14 mouse cellular contexts compared by ENCODE assay signal in the genomic region with DNA sequence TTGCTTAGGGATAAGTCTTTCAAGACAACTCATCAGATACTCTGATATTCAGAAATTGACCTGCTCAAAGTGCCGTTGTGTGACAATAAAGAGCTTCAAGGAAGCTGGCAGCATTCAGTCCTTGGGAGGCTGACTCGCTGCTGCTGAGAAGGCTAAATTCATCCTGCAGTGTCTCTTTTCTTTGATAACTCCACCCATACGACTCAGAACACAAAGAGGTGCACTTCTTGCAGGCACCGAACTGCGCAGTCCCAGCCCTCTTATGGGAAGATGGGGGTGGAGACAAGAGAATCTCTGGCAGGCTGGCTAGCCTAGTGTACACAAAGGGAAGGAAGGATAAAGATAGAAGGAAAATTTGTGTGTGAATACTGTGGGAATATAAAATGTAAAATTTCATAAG. TPM values are rescaled to one million over a fixed set of nuclear protein-coding genes. Genes with fewer than 3 reads are reported as not detected.
DNase-seq lines count a peak whose midpoint lies in the region; ATAC-seq lines count a peak whose summit lies in the region.
"Had no signal": no experiment of that assay in that cellular context is flagged by ENCODE, and none has a peak within 500 bp of the region (broad histone marks: within the 10 kb centered on the region; RNA-seq: fewer than 3 reads in every experiment).

No protein-coding gene starts in this region.

- no peaks in the 10 kb centered on the region for H3K9me3 ChIP-seq in hindbrain, embryonic 12.5 days (replicated peaks)
- no peaks in the 10 kb centered on the region for H3K9me3 ChIP-seq in midbrain, embryonic 16.5 days (replicated peaks; ENCODE audit: control insufficient read depth, low read length, poor library complexity, severe bottlenecking)
- H3K9me3 ChIP-seq: liver, embryonic 13.5 days had no signal

- DNase-seq in ES-CJ7 (ENCODE audit: low read depth, low spot score) = peak; percentile 70
- DNase-seq in embryo, embryonic 11 days = peak; percentile 28
- no peak for DNase-seq in left cerebral cortex, postnatal 10 days (ENCODE audit: extremely low spot score in 1 of 2, low spot score in 2 of 2)
- DNase-seq in thymus, adult 18-20 months = no peak
- DNase-seq in right cerebral cortex, postnatal 14 days = no peak
- DNase-seq: cerebellum, postnatal 14 days; gastrocnemius, postnatal 14 days; heart, postnatal 14 days; kidney, adult 18-20 months; liver, embryonic 13.5 days; lung, postnatal 36 days; thymus, postnatal 14 days had no signal

- no peak for ATAC-seq in hindbrain, embryonic 12.5 days (ENCODE audit: low FRiP score)
- ATAC-seq in midbrain, embryonic 16.5 days = no peak

- H3K36me3 ChIP-seq in hindbrain, embryonic 12.5 days = peaks cover 26% of the 10 kb centered on the region
- peaks cover 11% of the 10 kb centered on the region for H3K36me3 ChIP-seq in midbrain, embryonic 16.5 days (ENCODE audit: control insufficient read depth, insufficient read depth, low read length)

- H3K27ac ChIP-seq in hindbrain, embryonic 12.5 days = peak overlapping the region; percentile 52
- peak overlapping the region; percentile 66 for H3K27ac ChIP-seq in midbrain, embryonic 16.5 days (ENCODE audit: low read length)
- H3K27ac ChIP-seq: liver, embryonic 13.5 days had no signal

- 36% methylated on average over 5 of the region's 5 CpGs for WGBS in hindbrain, embryonic 12.5 days
- WGBS in midbrain, embryonic 16.5 days = 8% methylated on average over 5 of the region's 5 CpGs

- intact Hi-C loops in left cerebral cortex, postnatal 10 days (cut with DNase I) = no loop called here

- H3K27me3 ChIP-seq in hindbrain, embryonic 12.5 days = no peaks in the 10 kb centered on the region
- H3K27me3 ChIP-seq in midbrain, embryonic 16.5 days (ENCODE audit: control insufficient read depth, insufficient read depth, low read depth, low read length) = no peaks in the 10 kb centered on the region
- H3K27me3 ChIP-seq: liver, embryonic 13.5 days had no signal

- H3K4me1 ChIP-seq in hindbrain, embryonic 12.5 days = peaks cover 34% of the 10 kb centered on the region
- peaks cover 32% of the 10 kb centered on the region for H3K4me1 ChIP-seq in midbrain, embryonic 16.5 days (ENCODE audit: control insufficient read depth, insufficient read depth, low read length)

- H3K4me2 ChIP-seq in hindbrain, embryonic 12.5 days (replicated peaks) = peak overlapping the region; percentile 71
- H3K4me2 ChIP-seq in midbrain, embryonic 16.5 days (ENCODE audit: low read length) = peak overlapping the region; percentile 50
- H3K4me2 ChIP-seq: liver, embryonic 13.5 days had no signal

- no peak overlapping the region for H3K4me3 ChIP-seq in hindbrain, embryonic 12.5 days
- 0 out of 2 replicates have a peak overlapping the region, but pooled peaks have one; percentile 7 for H3K4me3 ChIP-seq in midbrain, embryonic 16.5 days (ENCODE audit: low read depth, low read length)
- H3K4me3 ChIP-seq: liver, embryonic 13.5 days had no signal

- no peak overlapping the region for H3K9ac ChIP-seq in hindbrain, embryonic 12.5 days
- H3K9ac ChIP-seq in midbrain, embryonic 16.5 days (ENCODE audit: low read depth, low read length) = peak overlapping the region; percentile 50
- H3K9ac ChIP-seq: liver, embryonic 13.5 days had no signal

RNA-seq across cellular contexts. Expression of a gene that starts 4.3 kb away (rescaled TPM):
- polyA plus RNA-seq in hindbrain, embryonic 12.5 days (2016; fragmentation: Nextera tagmentation; extraction: Ambion mirVana) = 101 and 107 TPM in 2 replicates
- polyA plus RNA-seq in midbrain, embryonic 16.5 days (2015; fragmentation: Nextera tagmentation; extraction: Ambion mirVana) = 111 and 125 TPM in 2 replicates
- 10 to 100 TPM; 35.7 to 38.8 TPM for total RNA-seq in left cerebral cortex, postnatal 10 days (2021)

RNA-seq across cellular contexts. Expression of a gene that starts 46.3 kb away (rescaled TPM):
- polyA plus RNA-seq in hindbrain, embryonic 12.5 days (2016; fragmentation: Nextera tagmentation; extraction: Ambion mirVana) = 6.9 and 8.7 TPM in 2 replicates
- 16.7 and 19.1 TPM in 2 replicates for polyA plus RNA-seq in midbrain, embryonic 16.5 days (2015; fragmentation: Nextera tagmentation; extraction: Ambion mirVana)
- total RNA-seq in left cerebral cortex, postnatal 10 days (2021) = 1 to 10 TPM; 8.3 to 9.8 TPM

Comparison
In these comparisons a context has a peak if more than half of its experiments do, and no peak if none do; other contexts are left out.
1. DNase-seq: peak in ES-CJ7 (single experiment) and embryo, embryonic 11 days (single experiment); none in left cerebral cortex, postnatal 10 days (0 of 2), thymus, adult 18-20 months (0 of 2) and right cerebral cortex, postnatal 14 days (single experiment).